12 mouse cellular contexts compared by ENCODE assay signal in the genomic region with DNA sequence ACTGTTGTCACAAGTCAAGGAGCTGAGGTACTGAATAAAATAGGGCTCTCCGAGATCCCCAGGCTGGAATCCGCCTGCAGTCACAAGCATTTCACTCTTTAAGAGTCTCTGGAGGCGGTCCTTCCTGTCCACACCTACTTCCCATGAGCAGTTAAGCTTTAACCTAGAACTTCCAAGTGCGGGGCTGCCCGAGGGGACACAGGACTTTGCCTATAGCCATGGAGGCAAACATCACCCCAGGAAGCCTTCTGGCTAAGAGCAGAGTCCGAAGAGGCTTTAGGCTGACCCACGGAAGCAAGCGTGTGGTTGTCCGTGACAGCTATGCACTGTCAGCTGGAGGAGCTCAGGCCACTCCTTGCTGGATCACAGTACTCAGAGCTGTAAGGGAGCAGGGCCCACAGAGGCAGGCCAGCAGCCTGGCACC. TPM values are rescaled to one million over a fixed set of nuclear protein-coding genes. Genes with fewer than 3 reads are reported as not detected.
A peak's percentile ranks its signal among the peaks of the same experiment; 100 is the strongest.
DNase-seq lines count a peak whose midpoint lies in the region; ATAC-seq and TF ChIP-seq lines count a peak whose summit lies in the region.
"Had no signal": no experiment of that assay in that cellular context is flagged by ENCODE, and none has a peak within 500 bp of the region (broad histone marks: within the 10 kb centered on the region; RNA-seq: fewer than 3 reads in every experiment).

No protein-coding gene starts in this region.

- peak overlapping the region; percentile 1; the same call in 1 of the 2 replicates for H3K9ac ChIP-seq in heart, adult 2 months (ENCODE audit: low read depth, low read length)
- H3K9ac ChIP-seq in liver, embryonic 12.5 days = no peak overlapping the region
- H3K9ac ChIP-seq: limb, embryonic 15.5 days had no signal

- no peak for TF ChIP-seq EP300 in heart, adult 2 months (IDR thresholded peaks at IDR 0.05; ENCODE audit: insufficient read depth, low read depth, low read length)

- WGBS in heart, adult 2 months = 51% methylated on average over 9 of the region's 9 CpGs
- 81% methylated on average over 9 of the region's 9 CpGs for WGBS in liver, embryonic 12.5 days (ENCODE audit: insufficient replicate concordance)

- no peak for ATAC-seq in liver, embryonic 12.5 days

- DNase-seq in heart, adult 2 months = peak in 1 of 2 experiments; percentile 53
- DNase-seq in heart, postnatal 4 days = no peak
- peak; percentile 56 to 68 for DNase-seq in kidney, adult 8-10 months
- peak; percentile 61 for DNase-seq in lung, postnatal 36 days
- DNase-seq in layer of hippocampus, postnatal 25 days (ENCODE audit: extremely low spot score in 1 of 2, low spot score in 1 of 2) = no peak
- no peak for DNase-seq in embryo, embryonic 11 days
- DNase-seq in MN1 (ENCODE audit: low spot score) = no peak
- DNase-seq: B cell, adult 2 months; cerebellum, adult 18-20 months had no signal

- intact Hi-C loops in heart, adult 2 months (cut with DNase I) = no loop called here

- H3K4me3 ChIP-seq in heart, adult 2 months = peak overlapping the region; percentile 19; the same call in 1 of the 2 replicates
- no peak overlapping the region for H3K4me3 ChIP-seq in liver, embryonic 12.5 days
- H3K4me3 ChIP-seq: hindbrain, embryonic 10.5 days; limb, embryonic 15.5 days had no signal

- TF ChIP-seq POLR2A in heart, adult 2 months (IDR thresholded peaks at IDR 0.05; ENCODE audit: insufficient read depth, low read depth, low read length) = peak; percentile 58

- peak overlapping the region; percentile 78 for H3K27ac ChIP-seq in heart, adult 2 months
- H3K27ac ChIP-seq in liver, embryonic 12.5 days = peak overlapping the region; percentile 28; the same call in 1 of the 2 replicates
- H3K27ac ChIP-seq: hindbrain, embryonic 10.5 days; limb, embryonic 15.5 days had no signal

- peaks cover 3% of the 10 kb centered on the region; the same call in 1 of the 2 replicates for H3K36me3 ChIP-seq in heart, adult 2 months (ENCODE audit: control insufficient read depth, insufficient read depth, low read length)
- peaks cover 73% of the 10 kb centered on the region for H3K36me3 ChIP-seq in liver, embryonic 12.5 days

- peaks cover 30% of the 10 kb centered on the region for H3K4me1 ChIP-seq in heart, adult 2 months (ENCODE audit: control insufficient read depth, insufficient read depth, low read length)
- H3K4me1 ChIP-seq in liver, embryonic 12.5 days = peaks cover 57% of the 10 kb centered on the region

- H3K4me2 ChIP-seq in liver, embryonic 12.5 days = no peak overlapping the region
- H3K4me2 ChIP-seq: limb, embryonic 15.5 days had no signal

- no peaks in the 10 kb centered on the region for H3K79me2 ChIP-seq in heart, adult 2 months (replicated peaks; ENCODE audit: control insufficient read depth, insufficient read depth, low read length)

- no peak for TF ChIP-seq CTCF in heart, adult 2 months (IDR thresholded peaks at IDR 0.05)

- no peaks in the 10 kb centered on the region for H3K9me3 ChIP-seq in liver, embryonic 12.5 days (replicated peaks)
- H3K9me3 ChIP-seq: hindbrain, embryonic 10.5 days; limb, embryonic 15.5 days had no signal

- H3K27me3 ChIP-seq in heart, adult 2 months (ENCODE audit: control insufficient read depth, insufficient read depth, low read length) = no peaks in the 10 kb centered on the region
- no peaks in the 10 kb centered on the region for H3K27me3 ChIP-seq in liver, embryonic 12.5 days (replicated peaks)
- H3K27me3 ChIP-seq: limb, embryonic 15.5 days had no signal

RNA-seq across cellular contexts. Expression of gene St3gal4, which starts 9.9 kb away (rescaled TPM):
- total RNA-seq in heart, adult 2 months (2021) = 10 to 100 TPM; 26.1 to 29.5 TPM
- polyA plus RNA-seq in heart, adult 2 months (2012; rRNA removed) = 8.6 and 11.9 TPM in 2 replicates
- 10 to 100 TPM; 34.4 to 38.0 TPM for total RNA-seq in heart, postnatal 4 days (2021)
- polyA plus RNA-seq in liver, embryonic 12.5 days (2016; fragmentation: Nextera tagmentation; extraction: Ambion mirVana) = 27.9 and 30.1 TPM in 2 replicates
- 10 to 100 TPM; 23.9 to 24.5 TPM for total RNA-seq in layer of hippocampus, postnatal 25 days (2021)

RNA-seq across cellular contexts. Expression of gene Dcps, which starts 46.9 kb away (rescaled TPM):
- 10 to 100 TPM; 14.4 to 15.1 TPM for total RNA-seq in heart, adult 2 months (2021)
- polyA plus RNA-seq in heart, adult 2 months (2012; rRNA removed) = 21.3 and 25.5 TPM in 2 replicates
- total RNA-seq in heart, postnatal 4 days (2021) = 10 to 100 TPM; 29.7 to 30.5 TPM
- polyA plus RNA-seq in liver, embryonic 12.5 days (2016; fragmentation: Nextera tagmentation; extraction: Ambion mirVana) = 65.9 and 66.0 TPM in 2 replicates
- 10 to 100 TPM; 19.2 to 21.5 TPM for total RNA-seq in layer of hippocampus, postnatal 25 days (2021)

Comparison
In these comparisons a context has a peak if more than half of its experiments do, and no peak if none do; other contexts are left out.
1. DNase-seq: peak in kidney, adult 8-10 months (2 of 2) and lung, postnatal 36 days (single experiment); none in heart, postnatal 4 days (single experiment), layer of hippocampus, postnatal 25 days (0 of 2), embryo, embryonic 11 days (single experiment) and MN1 (single experiment).